Mouse (Mus musculus) gastrocnemius, adult 18-20 months (tissue): ENCODE results near the gene Hoga1. TPM values are rescaled to one million over a fixed set of nuclear protein-coding genes. Genes with fewer than 3 reads are reported as not detected.

ENCODE experiments used
- DNase-seq: peaks from one replicate; pipeline ENCODE4 v3.0.0; 2021; ENCODE audit warnings: low spot score
- total RNA-seq, 2 experiments: library from RNA; stranded (reverse); gene quantifications; 2 replicates each; pipeline ENCODE4 v1.2.3; 2021

The Hoga1 gene
- total RNA-seq, 2 experiments from 2014 or later = 2.8 to 4.2 TPM

DNA sequence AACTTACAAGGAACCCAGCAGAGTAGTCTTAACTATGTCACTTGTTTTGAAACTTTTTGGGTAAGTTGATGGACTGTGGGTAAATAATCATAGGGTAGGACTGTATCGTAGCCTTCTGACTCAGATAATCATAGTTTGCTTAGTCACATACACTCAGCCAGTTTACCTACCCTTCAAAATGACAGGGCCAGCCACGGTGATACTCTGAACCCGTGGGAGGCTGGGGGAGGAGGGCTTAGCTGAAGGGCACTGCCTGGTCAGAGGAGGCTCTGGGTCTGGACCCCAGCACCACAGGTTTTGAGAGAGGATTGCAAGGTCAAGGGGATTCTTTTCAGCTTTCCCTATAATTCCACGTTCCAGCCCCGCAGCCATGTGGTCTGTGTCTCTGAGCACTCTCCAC, 73.2 kb downstream of the Hoga1 start:
- DNase-seq = no peak

DNA sequence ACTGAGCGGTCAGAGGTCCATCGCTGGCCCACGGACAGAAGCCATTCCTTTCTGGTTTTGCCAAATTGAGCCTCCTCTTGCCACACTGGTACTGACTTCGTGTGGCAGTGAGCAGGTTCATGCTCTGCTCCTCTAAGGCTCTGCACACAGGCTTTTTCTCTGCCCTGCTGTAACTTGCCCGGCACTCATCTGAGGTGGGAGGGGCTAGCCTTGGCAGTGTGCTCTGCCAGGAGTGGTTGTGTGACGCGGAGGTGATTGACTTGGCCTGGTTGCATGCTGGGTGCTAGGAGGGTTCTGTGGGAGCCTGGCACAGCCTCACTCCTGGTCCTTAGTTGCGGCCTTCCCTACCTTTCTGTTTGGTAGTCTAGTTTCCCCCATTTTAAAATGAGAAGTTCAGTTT, 75.0 kb downstream of the Hoga1 start:
- DNase-seq = no peak

Other genes starting within 250 kb of the Hoga1 start
- 1 to 10 TPM; 8.0 to 8.1 TPM for gene Arhgap19, start 243.6 kb upstream of the Hoga1 start, total RNA-seq
- 1 to 10 TPM; 3.5 to 6.2 TPM for gene Frat1, start 215.6 kb upstream of the Hoga1 start, total RNA-seq
- 10 to 100 TPM in 1 of 2 experiments, 1 to 10 TPM in 1; 6.6 to 12.4 TPM for gene Frat2, start 197.5 kb upstream of the Hoga1 start, total RNA-seq
- 10 to 100 TPM; 31.0 to 31.2 TPM for gene Rrp12, start 149.4 kb upstream of the Hoga1 start, total RNA-seq
- gene Pgam1, start 133.7 kb upstream of the Hoga1 start, total RNA-seq = 10 to 100 TPM; 15.0 to 26.3 TPM
- gene Exosc1, start 112.2 kb upstream of the Hoga1 start, total RNA-seq = 10 to 100 TPM; 19.9 to 20.1 TPM
- gene Zdhhc16, start 112.1 kb upstream of the Hoga1 start, total RNA-seq = 10 to 100 TPM; 17.4 to 20.2 TPM
- gene Mms19, start 64.5 kb upstream of the Hoga1 start, total RNA-seq = 1 to 10 TPM; 8.7 to 9.7 TPM
- gene Ubtd1, start 63.8 kb upstream of the Hoga1 start, total RNA-seq = 10 to 100 TPM; 15.5 to 17.3 TPM
- gene Ankrd2, start 9.6 kb upstream of the Hoga1 start, total RNA-seq = 100 to 1,000 TPM; 180 to 360 TPM
- gene 4933411K16Rik, start 6.6 kb downstream of the Hoga1 start, total RNA-seq = under 1 TPM; 0.48 to 0.85 TPM
- gene Morn4, start 40.7 kb downstream of the Hoga1 start, total RNA-seq = 1 to 10 TPM; 4.0 to 4.5 TPM
- 10 to 100 TPM; 13.0 to 13.7 TPM for gene Pi4k2a, start 44.9 kb downstream of the Hoga1 start, total RNA-seq
- gene Avpi1, start 83.4 kb downstream of the Hoga1 start, total RNA-seq = 10 to 100 TPM in 1 of 2 experiments, 1 to 10 TPM in 1; 9.1 to 10.4 TPM
- 1 to 10 TPM; 5.3 to 6.9 TPM for gene Marveld1, start 101.8 kb downstream of the Hoga1 start, total RNA-seq
- gene Zfyve27, start 118.3 kb downstream of the Hoga1 start, total RNA-seq = 10 to 100 TPM; 11.6 to 12.9 TPM
- gene Sfrp5, start 156.6 kb downstream of the Hoga1 start, total RNA-seq = 1 to 10 TPM; 3.0 to 9.3 TPM
- 1 to 10 TPM; 2.9 to 3.7 TPM for gene Golga7b, start 202.0 kb downstream of the Hoga1 start, total RNA-seq